Mouse (Mus musculus) limb, embryonic 13.5 days (tissue): Measurements from ENCODE around the gene Gcg. TPM values are rescaled to one million over a fixed set of nuclear protein-coding genes. Genes with fewer than 3 reads are reported as not detected.

ENCODE experiments used
- ATAC-seq: fragments of 200-750 bp; cut with Nextera tagmentation; 2 replicates; pipeline ENCODE4 v1.8.0; 2017; ENCODE audit warnings: low read depth, moderate number of reproducible peaks, moderate TSS enrichment; ENCODE audit not compliant: low FRiP score
- H3K27ac ChIP-seq: fragments of 300-500 bp; sonication (generic); 2 replicates; pipeline ENCODE4 v1.5.1; 2015; ENCODE audit warnings: inconsistent platforms, mild to moderate bottlenecking, moderate library complexity
- H3K27me3 ChIP-seq: fragments of 300-500 bp; sonication (generic); 2 replicates; pipeline ENCODE4 v1.6.1; 2015; ENCODE audit warnings: mild to moderate bottlenecking, inconsistent platforms
- H3K36me3 ChIP-seq: fragments of 300-500 bp; sonication (generic); 2 replicates; pipeline ENCODE4 v1.6.1; 2015; ENCODE audit warnings: inconsistent platforms, mild to moderate bottlenecking, moderate library complexity
- H3K4me1 ChIP-seq: fragments of 300-500 bp; sonication (generic); 2 replicates; pipeline ENCODE4 v1.6.1; 2015; ENCODE audit warnings: inconsistent platforms
- H3K4me2 ChIP-seq: fragments of 300-500 bp; sonication (generic); replicated peaks from 2 replicates; pipeline ENCODE4 v1.6.1; 2015; ENCODE audit warnings: inconsistent platforms, mild to moderate bottlenecking, moderate library complexity
- H3K4me3 ChIP-seq: fragments of 300-500 bp; sonication (generic); 2 replicates; pipeline ENCODE4 v1.5.1; 2015; ENCODE audit warnings: moderate library complexity, mild to moderate bottlenecking, inconsistent platforms
- H3K9ac ChIP-seq: fragments of 300-500 bp; sonication (generic); 2 replicates; pipeline ENCODE4 v1.6.1; 2015; ENCODE audit warnings: mild to moderate bottlenecking, inconsistent platforms
- H3K9me3 ChIP-seq: fragments of 300-500 bp; sonication (generic); 2 replicates; pipeline ENCODE4 v1.6.1; 2016; ENCODE audit warnings: inconsistent platforms
- WGBS: fragments of 180-500 bp; shearing (Covaris S2); methylation state at CpG from one replicate; pipeline ENCODE4 v1.1.7; 2015; 5-methylcytosine and 5-hydroxymethylcytosine counted together
- polyA plus RNA-seq: library from polyadenylated mRNA; unstranded; fragments of >200 nt; fragmentation: Nextera tagmentation; extraction: Ambion mirVana; gene quantifications from 2 replicates; pipeline ENCODE4 v1.2.1, GENCODE M21; 2015

Gene Gcg
- polyA plus RNA-seq, 1 experiment from 2014 or later = 0.27 TPM

- ATAC-seq = no peak
- Histone ChIP-seq H3K27me3 (0 out of 2 replicates have a peak, but pooled peaks cover 2% of the 10 kb centered on the region), H3K4me1 (peaks cover 6% of the 10 kb centered on the region; the same call in 1 of the 2 replicates), H3K27ac (no peak overlapping the region), H3K9me3 (no peaks in the 10 kb centered on the region), H3K4me3 (no peak overlapping the region), H3K4me2 (no peak overlapping the region), H3K36me3 (no peaks in the 10 kb centered on the region), H3K9ac (no peak overlapping the region)
- WGBS = 54% methylated on average over 5 of the region's 5 CpGs
Measured at GRCm38 (mm10) chr2:62497333-62498002, 14.0 kb upstream of the Gcg start.

GRCm38 (mm10) chr2:62495407-62495806 lies 12.0 kb upstream of the Gcg start:
- 79% methylated on average over 4 of the region's 4 CpGs for WGBS

GRCm38 (mm10) chr2:62489832-62490231 lies 6.4 kb upstream of the Gcg start:
- Histone ChIP-seq H3K9ac (no peak overlapping the region), H3K36me3 (no peaks in the 10 kb centered on the region), H3K4me3 (no peak overlapping the region), H3K4me2 (no peak overlapping the region), H3K9me3 (no peaks in the 10 kb centered on the region), H3K27me3 (no peaks in the 10 kb centered on the region), H3K4me1 (no peaks in the 10 kb centered on the region), H3K27ac (no peak overlapping the region)
- no peak for ATAC-seq
- 85% methylated on average over 6 of the region's 6 CpGs for WGBS

More at GRCm38 (mm10) chr2:62495407-62495806, 12.0 kb upstream of the Gcg start:
- Histone ChIP-seq H3K36me3 (no peaks in the 10 kb centered on the region), H3K27ac (no peak overlapping the region), H3K4me1 (no peaks in the 10 kb centered on the region), H3K27me3 (0 out of 2 replicates have a peak, but pooled peaks cover 2% of the 10 kb centered on the region), H3K9me3 (no peaks in the 10 kb centered on the region), H3K4me3 (no peak overlapping the region), H3K4me2 (no peak overlapping the region), H3K9ac (no peak overlapping the region)
- no peak for ATAC-seq

- Histone ChIP-seq H3K9me3 (no peaks in the 10 kb centered on the region), H3K4me1 (0 out of 2 replicates have a peak, but pooled peaks cover 2% of the 10 kb centered on the region), H3K9ac (no peak overlapping the region), H3K4me2 (no peak overlapping the region), H3K27ac (no peak overlapping the region), H3K27me3 (no peaks in the 10 kb centered on the region), H3K4me3 (no peak overlapping the region), H3K36me3 (no peaks in the 10 kb centered on the region)
- WGBS = 86% methylated on average over 3 of the region's 3 CpGs
- ATAC-seq = no peak
Measured at GRCm38 (mm10) chr2:62484906-62485305, 1.5 kb upstream of the Gcg start.

GRCm38 (mm10) chr2:62480285-62481198 lies 2.9 kb downstream of the Gcg start:
- no peaks in the 10 kb centered on the region for H3K27me3 ChIP-seq
- H3K9me3 ChIP-seq = no peaks in the 10 kb centered on the region
- H3K4me1 ChIP-seq = 0 out of 2 replicates have a peak, but pooled peaks cover 2% of the 10 kb centered on the region
- ATAC-seq = no peak
- H3K4me2 ChIP-seq = no peak overlapping the region
- H3K4me3 ChIP-seq = no peak overlapping the region
- no peaks in the 10 kb centered on the region for H3K36me3 ChIP-seq
- H3K9ac ChIP-seq = no peak overlapping the region
- no peak overlapping the region for H3K27ac ChIP-seq
- WGBS = 62% methylated on average over 9 of the region's 9 CpGs

- Histone ChIP-seq H3K36me3 (no peaks in the 10 kb centered on the region), H3K27me3 (no peaks in the 10 kb centered on the region), H3K4me2 (no peak overlapping the region), H3K4me3 (no peak overlapping the region), H3K9ac (no peak overlapping the region), H3K9me3 (no peaks in the 10 kb centered on the region), H3K4me1 (no peaks in the 10 kb centered on the region), H3K27ac (no peak overlapping the region; the same call in 1 of the 2 replicates)
- no peak for ATAC-seq
- 87% methylated on average over 9 of the region's 9 CpGs for WGBS
Measured at GRCm38 (mm10) chr2:62469551-62469950, 13.9 kb downstream of the Gcg start.

GRCm38 (mm10) chr2:62463287-62463686 lies 20.2 kb downstream of the Gcg start:
- H3K9ac ChIP-seq = no peak overlapping the region
- no peak overlapping the region for H3K4me3 ChIP-seq
- H3K9me3 ChIP-seq = no peaks in the 10 kb centered on the region
- peaks cover 10% of the 10 kb centered on the region for H3K4me1 ChIP-seq
- H3K36me3 ChIP-seq = no peaks in the 10 kb centered on the region
- peaks cover 4% of the 10 kb centered on the region; the same call in 1 of the 2 replicates for H3K27me3 ChIP-seq
- no peak overlapping the region for H3K27ac ChIP-seq
- ATAC-seq = no peak
- WGBS = 78% methylated on average over 2 of the region's 2 CpGs
- no peak overlapping the region for H3K4me2 ChIP-seq

GRCm38 (mm10) chr2:62462174-62462573 lies 21.3 kb downstream of the Gcg start:
- ATAC-seq = no peak

GRCm38 (mm10) chr2:62460815-62461450 lies 22.5 kb downstream of the Gcg start:
- WGBS = 75% methylated on average over 12 of the region's 12 CpGs
- no peaks in the 10 kb centered on the region for H3K36me3 ChIP-seq
- no peak overlapping the region for H3K9ac ChIP-seq
- peaks cover 10% of the 10 kb centered on the region for H3K4me1 ChIP-seq
- H3K4me2 ChIP-seq = no peak overlapping the region
- H3K4me3 ChIP-seq = no peak overlapping the region
- no peaks in the 10 kb centered on the region for H3K9me3 ChIP-seq
- H3K27me3 ChIP-seq = peaks cover 4% of the 10 kb centered on the region; the same call in 1 of the 2 replicates
- H3K27ac ChIP-seq = no peak overlapping the region
- ATAC-seq = no peak

More at GRCm38 (mm10) chr2:62462174-62462573, 21.3 kb downstream of the Gcg start:
- Histone ChIP-seq H3K27me3 (peaks cover 4% of the 10 kb centered on the region; the same call in 1 of the 2 replicates), H3K36me3 (no peaks in the 10 kb centered on the region), H3K9ac (no peak overlapping the region), H3K9me3 (no peaks in the 10 kb centered on the region), H3K4me1 (peaks cover 10% of the 10 kb centered on the region), H3K4me2 (no peak overlapping the region), H3K27ac (no peak overlapping the region), H3K4me3 (no peak overlapping the region)
- 60% methylated on average over 2 of the region's 2 CpGs for WGBS

- Histone ChIP-seq H3K36me3 (no peaks in the 10 kb centered on the region), H3K9ac (no peak overlapping the region), H3K27ac (no peak overlapping the region), H3K27me3 (peaks cover 4% of the 10 kb centered on the region; the same call in 1 of the 2 replicates), H3K4me2 (no peak overlapping the region), H3K9me3 (no peaks in the 10 kb centered on the region), H3K4me1 (peaks cover 10% of the 10 kb centered on the region), H3K4me3 (no peak overlapping the region)
- no peak for ATAC-seq
- 65% methylated on average over 7 of the region's 7 CpGs for WGBS
Measured at GRCm38 (mm10) chr2:62460231-62460710, 23.2 kb downstream of the Gcg start.

GRCm38 (mm10) chr2:62459241-62460174 lies 23.9 kb downstream of the Gcg start:
- Histone ChIP-seq H3K27me3 (peaks cover 4% of the 10 kb centered on the region; the same call in 1 of the 2 replicates), H3K36me3 (no peaks in the 10 kb centered on the region), H3K4me2 (no peak overlapping the region), H3K9me3 (no peaks in the 10 kb centered on the region), H3K9ac (no peak overlapping the region), H3K27ac (no peak overlapping the region), H3K4me3 (no peak overlapping the region), H3K4me1 (peaks cover 10% of the 10 kb centered on the region)
- ATAC-seq = no peak
- WGBS = 41% methylated on average over 18 of the region's 18 CpGs
